Mouse (Mus musculus) thymus, postnatal 25 days (tissue): ENCODE data around the gene Zrsr2.

Source experiments
- DNase-seq: peaks from one replicate; pipeline ENCODE4 v3.0.0; 2022

The Zrsr2 gene

DNA sequence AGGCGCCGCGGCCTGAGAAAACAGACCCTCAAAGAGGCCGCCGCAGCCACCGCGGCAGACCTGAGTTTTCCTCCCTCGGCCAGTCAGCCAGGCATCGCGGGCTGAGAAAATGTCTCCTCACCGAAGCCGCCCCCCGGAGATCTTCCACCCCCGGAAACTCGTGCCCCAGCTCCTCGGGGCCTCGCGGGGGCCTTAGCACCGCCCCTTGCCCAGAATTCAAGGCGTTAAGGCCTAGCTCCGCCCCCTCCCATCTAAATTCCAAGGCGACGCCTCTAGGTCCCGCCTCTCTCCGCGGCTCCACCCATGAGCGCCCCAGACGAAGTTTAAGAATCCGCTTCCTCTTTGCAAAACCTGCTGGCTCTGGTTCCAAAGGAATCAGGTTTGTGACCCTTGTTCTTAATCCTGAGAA, at the start of gene Zrsr2:
Gene Zrsr2, minus strand, starts transcription at position 195 of the 409 bp plus-strand sequence.
- DNase-seq = peak; percentile 90

DNA sequence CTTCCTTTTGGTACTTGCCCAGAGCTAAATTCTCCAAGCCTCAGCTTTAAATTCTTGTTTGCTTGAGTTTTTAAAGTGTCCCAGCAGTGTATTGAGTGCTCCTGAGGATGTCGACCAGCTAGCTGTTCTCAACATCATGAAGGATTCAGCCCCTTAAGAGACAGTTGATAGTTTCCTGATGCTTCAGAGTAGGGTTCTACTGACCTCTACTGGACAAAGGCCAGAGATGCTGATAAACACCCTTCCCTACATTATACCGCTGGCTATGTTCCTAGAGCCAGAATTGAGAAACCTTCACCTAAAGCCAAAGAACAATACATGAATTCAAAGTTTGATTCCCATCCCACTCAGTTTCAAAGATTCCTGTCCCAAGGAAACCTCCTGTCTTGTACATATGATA, 46.3 kb upstream of the Zrsr2 start:
- DNase-seq = no peak

DNA sequence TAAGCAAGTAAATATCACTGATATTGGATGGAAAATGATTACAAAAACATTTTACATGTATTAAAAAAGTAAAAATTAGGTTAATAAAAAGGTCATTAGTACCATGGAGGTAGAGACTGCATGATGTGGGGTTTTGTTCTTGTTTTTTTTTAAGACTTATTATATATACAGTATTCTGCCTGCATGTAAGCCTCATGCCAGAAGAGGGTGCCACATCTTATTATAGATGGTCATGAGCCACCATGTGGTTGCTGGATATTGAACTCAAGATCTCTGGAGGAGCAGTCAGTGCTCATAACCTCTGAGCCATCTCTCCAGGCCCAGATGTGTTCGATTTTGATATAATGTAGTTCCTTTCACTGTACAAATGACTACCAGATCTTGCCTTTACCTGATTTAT, 41.4 kb upstream of the Zrsr2 start:
- no peak for DNase-seq

DNA sequence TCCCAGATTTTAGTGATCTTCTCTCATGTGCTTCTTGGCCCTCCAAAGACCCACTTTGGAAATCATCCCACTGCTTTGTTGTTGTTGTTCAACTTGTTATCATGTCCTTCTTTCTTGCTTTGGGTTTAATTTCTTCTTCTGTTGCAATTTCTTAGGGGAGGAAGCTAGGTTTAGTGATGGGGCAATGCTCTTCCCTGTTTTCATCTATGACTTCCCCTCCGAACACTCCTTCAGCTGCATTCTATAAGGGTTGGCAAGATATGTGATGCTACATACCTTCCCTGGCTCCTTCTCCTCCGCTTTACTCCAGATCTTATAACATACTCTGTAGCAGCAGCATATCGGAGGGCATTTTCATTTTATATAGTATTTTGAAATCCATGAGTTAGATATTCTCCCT, 38.3 kb upstream of the Zrsr2 start:
- no peak for DNase-seq

DNA sequence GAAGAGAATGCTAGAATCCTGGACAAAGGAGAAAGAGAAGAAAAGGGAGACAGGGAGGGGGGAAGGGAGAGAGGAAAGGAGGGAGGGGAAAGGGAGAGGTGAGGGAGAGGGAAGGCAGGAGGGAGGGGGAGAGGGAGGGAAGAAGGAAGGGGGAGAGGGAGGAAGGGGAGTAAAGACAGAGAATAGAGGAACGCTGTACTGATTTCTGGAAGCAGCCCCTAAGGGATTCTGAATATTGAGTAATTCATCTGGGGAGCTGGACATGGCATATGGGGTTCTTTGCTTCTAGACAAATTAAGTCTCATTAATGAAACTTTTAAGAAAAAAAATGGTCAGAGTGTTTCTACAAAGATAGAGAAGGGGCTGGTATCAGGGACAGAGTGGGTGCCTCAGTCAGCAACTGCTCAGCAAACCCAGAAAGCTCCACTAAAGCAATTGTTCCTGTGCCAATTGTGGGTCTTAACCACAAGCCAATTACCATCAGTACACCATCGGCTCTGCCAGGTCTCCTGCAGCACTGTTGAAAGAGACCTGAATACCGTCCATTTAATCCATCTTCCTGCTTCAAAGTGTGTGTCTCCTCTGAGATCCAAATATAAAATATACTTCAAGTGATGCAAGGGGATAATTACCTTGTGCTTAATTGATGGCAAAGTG, 29.4 kb upstream of the Zrsr2 start:
- no peak for DNase-seq

DNA sequence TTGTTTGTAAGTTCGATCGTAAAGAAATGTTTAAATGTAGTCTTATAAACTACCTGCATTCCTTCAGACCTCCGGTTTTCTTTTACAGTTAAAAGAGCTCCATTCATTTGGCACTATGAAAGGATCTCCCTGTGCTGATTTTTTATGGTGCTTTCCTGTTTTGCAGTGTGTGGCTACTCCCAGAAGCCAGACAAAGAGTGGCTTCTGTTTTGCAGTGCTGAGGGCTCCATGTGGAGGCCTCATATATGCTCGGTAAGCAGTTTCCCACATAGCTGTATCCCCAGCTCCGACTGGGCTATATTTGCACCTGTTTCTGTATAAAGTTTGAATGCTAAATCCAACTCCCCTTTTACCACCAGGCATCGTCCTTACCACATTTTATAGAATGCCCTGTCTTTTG, 23.7 kb upstream of the Zrsr2 start:
- DNase-seq = no peak

DNA sequence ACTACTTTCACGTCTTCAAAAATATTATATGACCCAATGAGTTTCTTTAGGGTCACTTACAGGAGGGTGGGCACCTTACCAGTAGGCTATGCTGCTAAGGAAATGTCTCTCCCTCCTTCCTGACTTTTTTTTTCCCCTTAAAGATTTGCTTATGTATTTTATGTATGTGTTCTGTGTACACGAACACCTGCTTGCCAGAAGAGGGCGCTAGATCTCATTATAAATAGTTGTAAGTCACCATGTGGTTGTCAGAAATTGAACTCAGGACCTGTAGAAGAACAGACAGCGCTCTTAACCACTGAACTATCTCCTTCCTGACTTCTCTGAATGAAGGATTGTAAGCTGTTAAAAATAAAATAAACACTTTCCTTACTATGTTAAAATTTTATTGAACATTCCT, 23.0 kb upstream of the Zrsr2 start:
- no peak for DNase-seq

DNA sequence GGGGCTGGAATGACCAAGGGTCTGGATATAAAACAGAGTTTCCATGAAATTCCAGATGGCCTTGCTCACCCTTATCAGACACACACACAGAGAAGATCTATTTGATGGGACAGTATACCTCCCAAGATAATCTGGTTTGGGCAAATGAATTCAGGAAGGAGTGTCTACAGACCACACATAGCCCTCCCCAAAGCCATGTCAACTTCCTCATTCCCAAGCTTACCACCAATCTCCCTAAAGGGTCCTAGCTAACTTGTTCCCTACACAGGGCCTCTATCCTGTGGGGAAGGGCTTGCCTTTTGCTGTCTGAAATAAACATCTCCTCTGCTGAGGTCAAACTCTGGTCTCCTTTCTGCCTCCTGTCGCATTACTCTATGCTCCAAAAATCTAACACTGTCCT, 22.6 kb upstream of the Zrsr2 start:
- no peak for DNase-seq

DNA sequence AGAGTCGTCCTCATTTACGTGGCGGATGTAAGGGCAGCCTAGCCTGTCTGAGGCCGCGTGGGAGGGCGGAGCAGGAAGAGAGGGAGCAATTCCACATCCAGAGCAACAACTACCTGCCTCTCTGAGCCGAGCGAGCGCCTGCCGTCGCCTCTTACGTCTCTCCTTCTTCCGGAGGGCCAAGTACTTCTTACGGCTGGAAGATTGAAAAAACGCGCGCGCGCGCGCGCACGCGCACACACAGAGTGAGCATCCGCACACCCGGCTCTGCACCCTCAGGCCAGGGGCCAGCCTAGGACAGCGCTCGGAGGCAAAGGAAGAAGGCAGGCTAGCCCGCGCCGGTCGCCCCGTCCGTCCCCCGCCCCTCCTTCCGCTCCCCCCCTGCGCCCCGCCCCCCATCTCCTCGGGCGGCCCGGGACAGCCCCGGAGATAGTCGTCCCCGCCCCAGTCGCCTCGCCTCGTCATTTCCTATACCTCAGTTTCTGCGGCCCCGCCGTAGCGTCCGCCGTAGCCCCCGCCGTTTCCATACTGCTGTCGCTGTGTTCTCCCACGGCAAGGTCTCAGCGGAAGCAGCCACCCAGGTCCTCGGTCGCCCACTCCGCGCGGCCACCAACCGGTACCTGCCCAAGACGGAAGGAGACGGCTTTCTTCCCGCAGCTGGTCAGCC, 526 bp downstream of the Zrsr2 start:
- peak; percentile 76 for DNase-seq

DNA sequence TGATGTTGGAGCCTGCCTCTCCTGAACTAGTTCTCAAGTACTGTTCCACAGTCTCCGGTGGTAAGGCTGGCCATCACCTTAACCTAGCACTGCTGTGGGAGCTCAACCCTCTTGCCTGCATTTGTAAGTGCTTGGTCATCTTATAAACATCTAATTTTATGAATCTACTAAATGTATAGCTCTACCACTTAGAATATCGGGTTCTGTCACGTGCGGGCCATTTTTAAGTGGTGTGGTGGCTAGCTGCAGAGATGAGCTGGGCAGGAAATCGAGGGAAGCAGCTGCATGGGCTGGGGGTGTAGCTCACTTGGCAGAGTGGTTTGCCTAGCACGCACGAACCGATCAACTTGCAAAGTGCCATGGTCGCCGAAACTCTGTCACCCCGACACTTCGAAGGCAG, 1.1 kb downstream of the Zrsr2 start:
- DNase-seq = no peak

DNA sequence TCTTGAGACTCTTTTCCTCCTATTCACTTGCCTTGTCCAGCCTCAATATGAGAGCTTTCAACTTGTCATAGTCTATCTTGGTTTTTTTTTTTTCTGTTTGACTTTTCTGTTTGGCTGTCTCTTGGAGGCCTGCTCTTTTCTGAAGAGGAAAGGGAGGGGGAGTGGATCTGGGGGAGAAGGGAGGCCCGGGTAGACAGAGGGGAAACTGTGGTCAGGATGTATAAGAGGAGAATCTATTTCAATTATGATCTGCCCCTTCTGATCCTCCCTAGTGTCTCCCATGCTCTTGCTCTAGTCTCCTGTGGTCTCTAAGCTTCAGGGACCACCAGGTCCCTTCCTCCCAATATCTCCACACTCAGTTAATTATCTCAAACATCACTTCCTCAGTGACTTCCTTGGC, 6.8 kb downstream of the Zrsr2 start:
- no peak for DNase-seq

DNA sequence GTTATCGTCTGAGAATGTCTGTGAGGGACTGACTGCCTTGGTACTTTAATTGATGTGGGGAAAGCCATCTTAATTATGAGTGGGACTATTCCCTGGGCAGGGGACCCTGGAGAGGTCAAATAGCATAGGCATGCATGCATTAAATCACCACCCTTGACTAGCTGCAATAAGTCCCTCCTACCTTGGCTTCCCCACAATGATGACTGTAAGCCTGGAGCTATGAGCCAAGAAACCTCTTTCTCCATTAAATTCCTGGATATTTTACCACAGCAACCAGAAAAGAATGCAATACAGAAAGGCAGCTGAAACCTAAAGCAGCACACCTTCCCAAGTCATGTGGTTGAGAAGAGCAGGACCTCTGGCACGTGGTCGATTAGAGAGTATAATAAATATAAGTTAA, 14.1 kb downstream of the Zrsr2 start:
- DNase-seq = no peak

DNA sequence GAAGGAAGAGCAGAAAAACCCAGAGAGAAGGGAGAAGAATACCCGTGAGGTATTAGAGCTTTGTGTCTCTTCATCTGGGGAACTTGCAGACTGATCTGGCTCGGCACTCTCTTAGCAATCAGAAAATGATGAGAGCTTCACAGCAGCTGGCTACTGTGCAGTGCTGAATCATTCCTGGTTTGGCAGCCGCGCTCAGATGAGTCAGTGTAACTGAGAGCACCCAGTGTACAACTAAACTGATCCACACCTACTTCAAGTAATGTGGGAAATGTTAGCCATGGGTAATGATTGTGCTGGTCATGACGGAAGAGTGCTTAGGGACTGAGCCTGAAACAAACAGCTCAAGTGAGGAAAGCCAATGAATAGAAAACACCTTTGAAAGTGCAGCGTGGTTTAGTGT, 19.9 kb downstream of the Zrsr2 start:
- DNase-seq = no peak

DNA sequence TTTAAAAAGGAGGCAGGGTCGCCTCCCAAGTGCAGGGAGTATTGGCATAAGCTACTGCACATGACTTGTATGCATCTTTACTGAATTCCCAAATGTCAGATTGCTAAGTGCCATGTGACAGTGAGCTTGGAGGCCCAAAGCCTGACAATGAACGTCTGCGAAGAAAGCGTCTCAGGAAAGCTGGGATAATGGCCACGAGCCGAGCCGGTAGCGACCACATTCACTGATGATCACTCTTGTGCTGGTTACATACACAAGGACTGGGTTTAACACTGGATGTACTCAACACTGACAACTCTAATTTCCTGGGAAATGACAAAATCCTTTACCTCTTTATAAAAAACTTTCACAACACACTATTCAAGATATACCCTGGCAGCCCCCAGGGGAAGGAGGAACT, 23.7 kb downstream of the Zrsr2 start:
- no peak for DNase-seq

DNA sequence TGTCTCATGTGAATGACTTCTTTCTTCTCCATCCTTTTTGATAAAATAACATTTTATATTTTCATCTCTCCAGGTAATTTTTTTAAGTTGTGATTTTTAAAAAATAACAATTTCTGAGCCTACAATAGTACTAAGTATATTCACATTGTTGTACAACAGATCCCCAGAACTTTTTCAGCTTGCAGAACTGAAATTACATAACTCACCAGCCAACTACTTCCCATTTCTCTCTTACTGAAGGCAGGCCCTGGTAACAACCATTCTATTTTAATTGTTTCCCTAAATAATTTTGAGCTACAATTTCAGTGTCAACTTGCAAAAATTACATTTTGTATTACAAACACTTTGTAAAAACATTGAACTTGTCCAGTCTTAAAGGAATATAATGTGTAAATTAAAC, 28.9 kb downstream of the Zrsr2 start:
- no peak for DNase-seq

DNA sequence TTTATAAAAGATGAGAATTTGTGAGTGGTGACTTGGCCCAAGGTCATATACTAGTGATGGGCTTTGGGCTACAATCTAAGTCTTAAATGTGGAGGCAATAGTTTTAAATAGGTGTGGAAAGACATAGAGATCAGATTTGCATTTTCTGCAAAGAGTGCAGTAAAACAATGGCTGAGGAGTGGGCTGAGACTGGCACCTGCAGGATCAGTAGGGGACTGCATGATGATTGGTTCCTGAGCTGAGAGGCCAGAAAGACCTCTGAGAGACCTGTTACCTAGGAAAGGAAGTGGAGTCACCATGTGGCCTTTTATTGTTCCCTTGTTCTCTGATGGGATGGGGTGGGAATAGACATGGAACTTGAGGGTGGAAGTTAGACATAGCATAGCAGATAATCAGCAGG, 45.7 kb downstream of the Zrsr2 start:
- peak; percentile 66 for DNase-seq

DNA sequence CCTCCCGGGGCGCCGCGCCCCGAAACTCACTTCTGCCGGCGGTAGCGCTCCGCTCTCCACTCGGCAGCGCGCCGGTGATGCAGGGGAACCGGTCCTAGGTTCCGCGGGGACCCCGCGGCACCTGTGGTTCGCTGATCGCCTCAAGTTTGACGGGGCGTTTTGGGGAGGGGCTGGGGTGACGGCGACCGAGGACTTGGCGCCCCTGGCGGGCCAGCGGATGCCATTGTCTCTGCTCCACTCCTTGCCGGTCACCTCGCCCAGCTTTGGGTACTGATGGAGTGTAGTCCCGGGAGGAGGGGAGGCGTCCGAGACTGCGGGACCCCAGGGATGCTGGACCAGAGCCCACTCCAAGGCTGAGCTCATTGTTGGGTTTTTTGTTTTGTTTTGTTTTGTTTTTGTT, 49.1 kb downstream of the Zrsr2 start:
- peak; percentile 55 for DNase-seq

DNA sequence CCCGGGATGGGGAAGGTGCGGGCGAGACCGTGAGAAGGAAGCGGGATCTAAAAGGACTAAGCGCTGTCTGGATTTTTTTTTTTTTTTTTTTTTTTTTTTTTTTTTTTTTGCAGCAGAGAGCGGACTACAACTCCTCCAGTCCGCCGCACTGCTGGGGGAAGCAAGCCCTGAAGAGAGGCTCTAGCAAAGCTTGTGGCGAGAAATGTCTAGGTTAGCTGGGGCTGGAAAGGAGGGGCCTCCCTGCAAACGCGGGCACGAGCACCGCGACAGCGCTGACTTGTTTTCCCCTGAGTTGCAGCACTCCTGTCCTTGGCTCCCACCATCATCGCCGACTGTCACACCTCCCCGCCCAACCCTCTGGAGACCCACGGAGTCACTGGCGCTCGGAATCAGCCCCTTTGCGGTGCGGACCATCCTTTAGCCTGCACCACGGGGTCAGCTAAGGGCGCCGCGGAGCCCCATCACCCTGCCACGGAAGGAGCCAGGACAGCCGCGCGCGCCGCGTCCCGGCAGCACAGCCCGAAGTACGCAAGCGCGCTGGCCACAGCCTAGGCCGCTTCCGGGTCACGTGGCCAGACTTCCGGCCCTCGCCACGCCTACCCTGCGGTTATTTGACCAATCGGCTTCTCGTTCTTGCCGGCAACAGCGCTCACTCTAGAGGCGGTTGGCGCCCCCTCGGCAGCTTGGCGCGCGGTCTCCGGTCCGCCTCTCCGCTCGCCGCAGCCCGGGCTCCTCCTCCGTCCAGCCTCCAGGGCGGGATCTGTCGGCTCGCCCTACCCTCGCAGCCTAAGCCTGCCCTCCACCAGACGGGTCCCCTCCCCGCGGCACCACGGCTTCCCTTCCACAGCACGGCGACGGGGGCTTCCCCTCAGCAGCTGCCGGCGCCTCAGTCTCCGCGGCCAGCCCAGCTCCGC, 49.9 kb downstream of the Zrsr2 start, which contains the start of gene Ap1s2:
Gene Ap1s2, plus strand, starts transcription at position 681 of the 914 bp plus-strand sequence.
- peak; percentile 93 for DNase-seq

DNA sequence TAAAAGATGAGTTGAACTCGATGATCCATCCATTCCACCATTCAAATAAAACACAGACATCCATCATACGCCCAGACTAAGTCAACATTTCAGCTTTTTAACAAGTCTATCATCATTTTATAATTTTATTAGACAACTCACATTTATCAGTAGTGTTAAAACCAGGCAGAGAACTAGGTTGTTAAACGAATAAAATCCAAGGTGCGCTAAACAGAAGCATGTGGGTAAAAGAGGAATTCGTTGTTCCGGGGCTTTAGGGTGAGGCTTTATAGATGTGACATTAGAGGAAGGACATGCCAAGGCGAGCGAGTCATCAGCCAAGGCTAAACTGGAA, 50.5 kb downstream of the Zrsr2 start:
- no peak for DNase-seq

DNA sequence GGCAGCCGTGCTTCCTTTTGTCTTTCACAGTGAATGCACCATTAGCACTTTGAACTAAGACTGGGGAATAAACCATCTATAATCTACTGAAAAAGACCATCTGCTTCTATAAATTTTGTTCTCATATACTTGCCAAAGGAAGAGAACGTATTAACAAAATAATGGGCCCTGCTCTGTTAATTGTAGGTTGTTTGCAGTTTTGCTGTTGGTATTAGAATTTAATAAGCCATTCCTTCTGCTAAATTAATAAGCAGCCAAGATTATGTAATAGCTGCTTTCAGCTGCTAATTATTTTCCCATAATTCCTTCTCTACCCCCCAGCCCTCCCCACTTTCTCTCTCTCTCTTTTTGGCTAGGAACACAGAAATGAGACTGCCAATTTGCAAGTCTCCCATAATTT, 51.6 kb downstream of the Zrsr2 start:
- no peak for DNase-seq

DNA sequence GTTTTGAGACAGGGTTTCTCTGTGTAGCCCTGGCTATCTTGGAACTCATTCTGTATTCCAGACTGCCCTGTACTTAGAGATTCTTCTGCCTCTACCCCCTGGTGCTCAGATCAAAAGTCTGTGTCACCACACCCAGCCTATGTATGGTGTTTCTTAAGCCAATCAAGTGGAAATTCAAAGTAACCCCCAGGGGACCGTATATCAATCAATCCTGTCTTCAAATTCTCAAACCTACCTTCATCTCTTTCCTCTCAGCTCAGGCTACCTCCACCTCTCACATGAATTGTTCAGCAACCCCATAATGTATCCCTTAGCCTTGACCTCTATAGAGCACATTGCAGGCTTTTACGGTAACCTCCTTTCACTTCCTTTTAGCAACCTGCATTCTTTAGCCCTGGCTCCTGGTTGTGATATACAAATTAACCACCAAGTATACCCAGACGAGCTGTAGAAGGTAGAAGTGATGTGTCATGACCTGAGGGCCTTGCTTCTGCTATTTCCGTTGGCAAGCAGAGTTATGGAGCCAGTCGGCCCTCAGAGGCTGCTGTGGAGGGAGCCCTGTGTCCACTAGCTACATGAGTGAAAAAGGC, 58.9 kb downstream of the Zrsr2 start:
- no peak for DNase-seq

DNA sequence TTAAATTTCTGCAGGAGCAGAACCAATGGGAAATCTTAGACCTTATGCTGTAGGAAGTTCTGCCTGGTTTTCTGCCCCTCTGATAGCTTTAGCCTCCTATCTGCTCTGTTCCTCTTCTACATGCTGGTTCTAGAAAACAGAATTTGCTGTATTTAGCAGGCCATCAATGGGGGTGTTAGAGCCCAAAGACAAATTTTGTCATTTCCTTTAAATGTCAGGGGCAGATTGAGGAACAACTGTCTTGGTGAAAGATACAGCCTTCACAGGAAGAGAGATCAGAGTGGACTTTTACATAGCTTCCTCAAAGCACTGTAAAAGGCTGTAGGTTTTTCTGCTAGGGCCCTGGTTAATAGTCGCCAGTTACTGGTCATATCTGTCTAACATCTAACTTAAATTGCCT, 61.1 kb downstream of the Zrsr2 start:
- no peak for DNase-seq

DNA sequence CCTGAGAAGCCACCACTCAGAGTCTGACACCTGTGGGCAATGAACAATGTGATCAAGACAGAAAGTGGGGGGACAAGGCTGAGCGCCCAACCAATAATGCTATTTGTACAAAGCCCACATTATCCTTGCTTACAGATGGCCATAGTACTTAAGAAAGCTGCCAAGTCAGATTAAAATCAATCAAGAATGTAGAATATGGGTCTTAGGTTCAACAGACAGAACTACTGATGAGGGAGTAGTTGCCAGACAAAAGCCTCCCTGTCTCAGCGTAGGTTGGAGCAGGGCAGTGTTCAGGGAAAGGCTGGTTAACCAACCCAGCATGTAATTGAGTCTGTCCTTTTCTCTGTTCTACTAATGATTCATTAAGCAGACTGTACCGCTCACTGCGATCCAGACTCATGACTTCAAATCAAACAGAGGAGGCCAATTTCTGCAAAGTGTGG, 72.9 kb downstream of the Zrsr2 start:
- no peak for DNase-seq
